ENCODE assay signal across 12 mouse cellular contexts in the genomic region with DNA sequence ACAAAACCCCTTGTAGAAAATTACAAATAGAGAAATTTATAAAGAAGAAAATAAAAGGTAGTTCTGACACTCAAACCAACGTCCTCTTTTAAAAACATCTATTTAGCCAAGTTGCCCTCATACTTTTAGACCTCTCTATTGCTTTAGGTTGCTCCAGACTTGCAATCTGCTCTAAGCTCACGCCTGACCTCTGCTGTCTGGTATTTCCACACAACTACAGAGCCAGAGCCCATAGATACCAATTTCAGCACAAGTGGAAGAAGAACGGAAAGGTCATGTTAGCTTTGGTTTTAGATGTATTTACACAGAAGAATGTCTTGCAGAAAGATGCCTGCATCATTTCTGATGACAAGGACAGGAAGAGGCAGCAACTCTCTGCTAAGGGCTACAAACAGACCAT. TPM values are rescaled to one million over a fixed set of nuclear protein-coding genes. Genes with fewer than 3 reads are reported as not detected.
DNase-seq lines count a peak whose midpoint lies in the region; ATAC-seq and TF ChIP-seq lines count a peak whose summit lies in the region.
"Had no signal": no experiment of that assay in that cellular context is flagged by ENCODE, and none has a peak within 500 bp of the region (broad histone marks: within the 10 kb centered on the region; RNA-seq: fewer than 3 reads in every experiment).

No protein-coding gene starts in this region.

- H3K4me2 ChIP-seq in liver, postnatal 0 days (ENCODE audit: low read depth, low read length), result no peak overlapping the region
- H3K4me2 ChIP-seq in liver, embryonic 12.5 days, result no peak overlapping the region
- H3K4me2 ChIP-seq: heart, embryonic 12.5 days; limb, embryonic 13.5 days; stomach, embryonic 15.5 days had no signal

- peak; percentile 5 for TF ChIP-seq RAD21 in MEL (IDR thresholded peaks at IDR 0.05; ENCODE audit: low read depth, low read length)

- WGBS in heart, embryonic 10.5 days, result 45% methylated on average over 3 of the region's 3 CpGs
- WGBS in liver, postnatal 0 days (ENCODE audit: insufficient replicate concordance), result 45% methylated on average over 3 of the region's 3 CpGs
- WGBS in liver, embryonic 12.5 days (ENCODE audit: insufficient replicate concordance), result 50% methylated on average over 3 of the region's 3 CpGs

- no peak for TF ChIP-seq EP300 in liver, postnatal 0 days (IDR thresholded peaks at IDR 0.05; ENCODE audit: low read depth)
- no peak for TF ChIP-seq EP300 in MEL (IDR thresholded peaks at IDR 0.05; ENCODE audit: low read depth in 1 of 2, low read length in 2 of 2)

- no peak for TF ChIP-seq POLR2A in MEL (IDR thresholded peaks at IDR 0.05; ENCODE audit: control insufficient read depth in 1 of 2, insufficient read depth in 1 of 2, low read depth in 1 of 2, low read length in 2 of 2, poor library complexity in 1 of 2)

- peak; percentile 47 for TF ChIP-seq CTCF in liver, postnatal 0 days (IDR thresholded peaks at IDR 0.05; ENCODE audit: low read depth)
- peak in 1 of 3 experiments; percentile 27; a peak in 2 of 6 replicates for TF ChIP-seq CTCF in MEL (IDR thresholded peaks at IDR 0.05 in 2 of 3, conservative IDR thresholded peaks at IDR 0.05 in 1 of 3; ENCODE audit: control insufficient read depth in 1 of 3, insufficient read depth in 1 of 3, low read depth in 2 of 3, low read length in 3 of 3, poor library complexity in 1 of 3, severe bottlenecking in 1 of 3)

- H3K27ac ChIP-seq in heart, embryonic 10.5 days, result no peak overlapping the region
- H3K27ac ChIP-seq in liver, postnatal 0 days (ENCODE audit: low read depth), result no peak overlapping the region
- H3K27ac ChIP-seq in liver, embryonic 12.5 days, result no peak overlapping the region
- no peak overlapping the region for H3K27ac ChIP-seq in MEL (ENCODE audit: control insufficient read depth, low read depth, low read length)
- H3K27ac ChIP-seq: limb, embryonic 13.5 days; stomach, embryonic 15.5 days had no signal

- no peak overlapping the region for H3K4me3 ChIP-seq in heart, embryonic 10.5 days
- H3K4me3 ChIP-seq in liver, postnatal 0 days (ENCODE audit: low read depth, low read length), result no peak overlapping the region
- no peak overlapping the region for H3K4me3 ChIP-seq in liver, embryonic 12.5 days
- no peak overlapping the region for H3K4me3 ChIP-seq in MEL (ENCODE audit: control insufficient read depth in 1 of 2, insufficient read depth in 1 of 2, low read depth in 2 of 2, low read length in 2 of 2)
- H3K4me3 ChIP-seq: heart, embryonic 12.5 days; limb, embryonic 13.5 days; myocyte; stomach, embryonic 15.5 days had no signal

- no peaks in the 10 kb centered on the region for H3K4me1 ChIP-seq in heart, embryonic 10.5 days
- H3K4me1 ChIP-seq in liver, postnatal 0 days (ENCODE audit: insufficient read depth), result no peaks in the 10 kb centered on the region
- H3K4me1 ChIP-seq in liver, embryonic 12.5 days, result no peaks in the 10 kb centered on the region
- H3K4me1 ChIP-seq in MEL (ENCODE audit: control insufficient read depth in 1 of 2, insufficient read depth in 2 of 2, low read length in 2 of 2), result peaks cover 0 to 8% of the 10 kb centered on the region in 2 experiments; a peak in 2 of 4 replicates
- H3K4me1 ChIP-seq: heart, embryonic 12.5 days; limb, embryonic 13.5 days; stomach, embryonic 15.5 days had no signal

- no peaks in the 10 kb centered on the region for H3K79me2 ChIP-seq in MEL (ENCODE audit: control insufficient read depth, insufficient read depth, low read length, poor library complexity)

- H3K27me3 ChIP-seq in heart, embryonic 10.5 days (ENCODE audit: insufficient read depth, poor library complexity, severe bottlenecking), result no peaks in the 10 kb centered on the region
- no peaks in the 10 kb centered on the region for H3K27me3 ChIP-seq in liver, postnatal 0 days (ENCODE audit: insufficient read depth, low read length)
- no peaks in the 10 kb centered on the region for H3K27me3 ChIP-seq in liver, embryonic 12.5 days (replicated peaks)
- H3K27me3 ChIP-seq in MEL (ENCODE audit: control insufficient read depth in 1 of 2, insufficient read depth in 2 of 2, low read length in 2 of 2), result no peaks in the 10 kb centered on the region
- H3K27me3 ChIP-seq: heart, embryonic 12.5 days; stomach, embryonic 15.5 days had no signal

- no peaks in the 10 kb centered on the region for H3K9me3 ChIP-seq in heart, embryonic 10.5 days
- no peaks in the 10 kb centered on the region for H3K9me3 ChIP-seq in liver, postnatal 0 days (ENCODE audit: low read length)
- no peaks in the 10 kb centered on the region for H3K9me3 ChIP-seq in liver, embryonic 12.5 days (replicated peaks)
- no peaks in the 10 kb centered on the region for H3K9me3 ChIP-seq in MEL (replicated peaks; ENCODE audit: insufficient read depth, low read length)
- H3K9me3 ChIP-seq: heart, embryonic 12.5 days; limb, embryonic 13.5 days; stomach, embryonic 15.5 days had no signal

- ATAC-seq in liver, postnatal 0 days, result no peak
- no peak for ATAC-seq in liver, embryonic 12.5 days
- ATAC-seq: hindbrain, embryonic 16.5 days had no signal

- peak; percentile 12 for DNase-seq in heart, postnatal 4 days
- no peak for DNase-seq in heart, embryonic 10.5 days (ENCODE audit: low spot score)
- no peak for DNase-seq in liver, postnatal 0 days
- DNase-seq in MEL (ENCODE audit: low read depth, low spot score) (no peak), adipocyte (ENCODE audit: low spot score) (peak; percentile 32)
- DNase-seq in thymus, postnatal 25 days, result no peak

- no peak overlapping the region for H3K9ac ChIP-seq in liver, postnatal 0 days (replicated peaks)
- no peak overlapping the region for H3K9ac ChIP-seq in liver, embryonic 12.5 days
- H3K9ac ChIP-seq in MEL (ENCODE audit: control insufficient read depth, low read depth, low read length, poor library complexity, severe bottlenecking), result no peak overlapping the region
- H3K9ac ChIP-seq: heart, embryonic 12.5 days; limb, embryonic 13.5 days; stomach, embryonic 15.5 days had no signal

- H3K36me3 ChIP-seq in heart, embryonic 10.5 days, result no peaks in the 10 kb centered on the region
- no peaks in the 10 kb centered on the region for H3K36me3 ChIP-seq in liver, postnatal 0 days (replicated peaks; ENCODE audit: insufficient read depth, low read length)
- H3K36me3 ChIP-seq in liver, embryonic 12.5 days, result no peaks in the 10 kb centered on the region
- peaks cover 0 to 16% of the 10 kb centered on the region in 2 experiments; a peak in 2 of 4 replicates for H3K36me3 ChIP-seq in MEL (ENCODE audit: control insufficient read depth in 1 of 2, insufficient read depth in 2 of 2, low read length in 2 of 2)
- H3K36me3 ChIP-seq: heart, embryonic 12.5 days; stomach, embryonic 15.5 days had no signal

TF ChIP-seq in MEL, 35 proteins besides CTCF, POLR2A, EP300 and RAD21:
- TF ChIP-seq MAZ (IDR thresholded peaks at IDR 0.05; ENCODE audit: low read depth, low read length) (no peak), UBTF (IDR thresholded peaks at IDR 0.05; ENCODE audit: borderline replicate concordance, insufficient read depth, low read depth, low read length) (no peak), TBP (IDR thresholded peaks at IDR 0.05; ENCODE audit: low read depth, low read length) (no peak), RCOR1 (IDR thresholded peaks at IDR 0.05; ENCODE audit: low read depth, low read length) (no peak), SMC3 (IDR thresholded peaks at IDR 0.05; ENCODE audit: low read depth, low read length) (peak; percentile 34; the same call in 1 of the 2 replicates)

RNA-seq across cellular contexts. Expression of a gene that starts 32.4 kb away (rescaled TPM):
- 10 to 100 TPM; 11.4 to 12.3 TPM for total RNA-seq in heart, postnatal 4 days (2021)
- polyA plus RNA-seq in heart, embryonic 10.5 days (2016; fragmentation: Nextera tagmentation; extraction: Ambion mirVana), result 10.1 and 12.6 TPM in 2 replicates
- polyA plus RNA-seq in liver, postnatal 0 days (2015; fragmentation: Nextera tagmentation; extraction: Ambion mirVana), result 12.4 and 16.1 TPM in 2 replicates
- 16.2 and 17.0 TPM in 2 replicates for polyA plus RNA-seq in liver, embryonic 12.5 days (2016; fragmentation: Nextera tagmentation; extraction: Ambion mirVana)
- total RNA-seq in MEL (2012; rRNA removed), result 4.2 and 4.6 TPM in 2 replicates
- 100 to 1,000 TPM in 1 of 2 experiments, 10 to 100 TPM in 1; 20.4 to 221 TPM for polyA plus RNA-seq in MEL (2012; ENCODE audit: insufficient read depth in 1 of 2, insufficient read length in 2 of 2, low read depth in 1 of 2, low replicate concordance in 2 of 2, missing spikeins in 1 of 2)

RNA-seq across cellular contexts. Expression of a gene that starts 38.4 kb away (rescaled TPM):
- not detected for total RNA-seq in heart, postnatal 4 days (2021)
- 0.30 TPM in 1 of 2 replicates, not detected in the other for polyA plus RNA-seq in heart, embryonic 10.5 days (2016; fragmentation: Nextera tagmentation; extraction: Ambion mirVana)
- 8.1 and 8.4 TPM in 2 replicates for polyA plus RNA-seq in liver, postnatal 0 days (2015; fragmentation: Nextera tagmentation; extraction: Ambion mirVana)
- 0.08 and 0.11 TPM in 2 replicates for polyA plus RNA-seq in liver, embryonic 12.5 days (2016; fragmentation: Nextera tagmentation; extraction: Ambion mirVana)
- not detected in 2 replicates for total RNA-seq in MEL (2012; rRNA removed)
- polyA plus RNA-seq in MEL (2012; ENCODE audit: insufficient read depth in 1 of 2, insufficient read length in 2 of 2, low read depth in 1 of 2, low replicate concordance in 2 of 2, missing spikeins in 1 of 2), result not detected

RNA-seq across cellular contexts. Expression of a gene that starts 56.9 kb away (rescaled TPM):
- total RNA-seq in heart, postnatal 4 days (2021), result not detected
- not detected in 2 replicates for polyA plus RNA-seq in heart, embryonic 10.5 days (2016; fragmentation: Nextera tagmentation; extraction: Ambion mirVana)
- polyA plus RNA-seq in liver, postnatal 0 days (2015; fragmentation: Nextera tagmentation; extraction: Ambion mirVana), result not detected in 2 replicates
- polyA plus RNA-seq in liver, embryonic 12.5 days (2016; fragmentation: Nextera tagmentation; extraction: Ambion mirVana), result not detected in 2 replicates
- total RNA-seq in MEL (2012; rRNA removed), result not detected in 2 replicates
- not detected for polyA plus RNA-seq in MEL (2012; ENCODE audit: insufficient read depth in 1 of 2, insufficient read length in 2 of 2, low read depth in 1 of 2, low replicate concordance in 2 of 2, missing spikeins in 1 of 2)
- polyA plus RNA-seq: heart, embryonic 12.5 days; hindbrain, embryonic 16.5 days; stomach, embryonic 15.5 days had no signal

Comparison
In these comparisons a context has a peak if more than half of its experiments do, and no peak if none do; other contexts are left out.
1. DNase-seq: peak in heart, postnatal 4 days (single experiment) and adipocyte (single experiment); none in heart, embryonic 10.5 days (single experiment), liver, postnatal 0 days (single experiment), MEL (single experiment) and thymus, postnatal 25 days (single experiment).